Mouse (Mus musculus): ENCODE results near the gene Sacm1l. TPM values are rescaled to one million over a fixed set of nuclear protein-coding genes. Genes with fewer than 3 reads are reported as not detected.

Sacm1l gene
- polyA plus RNA-seq, 1 experiment, result 8.1 TPM

GRCm38 (mm10) chr9:123536613-123537012 is 7.1 kb downstream of the Sacm1l start:
- WGBS, result 97% methylated on average over 2 of the region's 2 CpGs
- Histone ChIP-seq H3K27ac (ENCODE audit: control insufficient read depth, insufficient read depth, low read length) (no peak overlapping the region), H3K4me1 (replicated peaks; ENCODE audit: control insufficient read depth, insufficient read depth, low read length) (no peaks in the 10 kb centered on the region), H3K4me3 (ENCODE audit: control insufficient read depth, insufficient read depth, low read length) (no peak overlapping the region), H3K36me3 (ENCODE audit: control insufficient read depth, insufficient read depth, low read length) (no peaks in the 10 kb centered on the region), H3K27me3 (ENCODE audit: control insufficient read depth, insufficient read depth, low read length) (no peaks in the 10 kb centered on the region)
- DNase-seq, result no peak
- TF ChIP-seq POLR2A (IDR thresholded peaks at IDR 0.05; ENCODE audit: control insufficient read depth, extremely low read depth, insufficient read depth, low read length, poor library complexity) (no peak), CTCF (IDR thresholded peaks at IDR 0.05; ENCODE audit: borderline replicate concordance, control insufficient read depth, extremely low read depth, insufficient read depth, low read length, poor library complexity) (no peak)

DNA sequence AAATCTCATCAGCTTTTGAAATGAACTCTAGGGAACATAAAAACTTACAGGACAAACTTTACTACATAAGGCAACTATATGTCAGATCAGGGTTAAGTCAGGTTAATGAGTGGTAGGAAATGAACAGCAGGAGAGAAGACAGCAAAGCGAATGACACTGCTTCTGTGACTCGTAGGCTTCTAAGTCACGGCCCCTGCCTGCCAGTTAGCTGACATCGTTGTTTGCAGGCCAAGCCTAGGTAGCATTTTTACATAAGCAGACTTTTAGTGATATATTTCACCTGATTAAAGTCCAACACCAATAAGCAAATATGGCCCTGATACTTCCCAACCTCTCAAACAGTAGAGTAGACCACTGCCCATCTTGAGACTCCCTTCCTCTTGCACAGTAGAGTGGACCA is 8.6 kb downstream of the Sacm1l start:
- Histone ChIP-seq H3K4me1 (replicated peaks; ENCODE audit: control insufficient read depth, insufficient read depth, low read length) (no peaks in the 10 kb centered on the region), H3K4me3 (ENCODE audit: control insufficient read depth, insufficient read depth, low read length) (no peak overlapping the region), H3K27me3 (ENCODE audit: control insufficient read depth, insufficient read depth, low read length) (no peaks in the 10 kb centered on the region), H3K36me3 (ENCODE audit: control insufficient read depth, insufficient read depth, low read length) (no peaks in the 10 kb centered on the region), H3K27ac (ENCODE audit: control insufficient read depth, insufficient read depth, low read length) (no peak overlapping the region)
- DNase-seq, result no peak
- no peak for TF ChIP-seq CTCF (IDR thresholded peaks at IDR 0.05; ENCODE audit: borderline replicate concordance, control insufficient read depth, extremely low read depth, insufficient read depth, low read length, poor library complexity)
- no peak for TF ChIP-seq POLR2A (IDR thresholded peaks at IDR 0.05; ENCODE audit: control insufficient read depth, extremely low read depth, insufficient read depth, low read length, poor library complexity)
- 88% methylated on average over 4 of the region's 4 CpGs for WGBS

- TF ChIP-seq POLR2A (IDR thresholded peaks at IDR 0.05; ENCODE audit: control insufficient read depth, extremely low read depth, insufficient read depth, low read length, poor library complexity), result no peak
- no peaks in the 10 kb centered on the region for H3K27me3 ChIP-seq (ENCODE audit: control insufficient read depth, insufficient read depth, low read length)
- H3K36me3 ChIP-seq (ENCODE audit: control insufficient read depth, insufficient read depth, low read length), result peaks cover 6% of the 10 kb centered on the region
- WGBS, result 67% methylated on average over 1 of the region's 1 CpGs
- H3K4me3 ChIP-seq (ENCODE audit: control insufficient read depth, insufficient read depth, low read length), result no peak overlapping the region
- no peak overlapping the region for H3K27ac ChIP-seq (ENCODE audit: control insufficient read depth, insufficient read depth, low read length)
- DNase-seq, result no peak
- H3K4me1 ChIP-seq (replicated peaks; ENCODE audit: control insufficient read depth, insufficient read depth, low read length), result no peaks in the 10 kb centered on the region
Observed at GRCm38 (mm10) chr9:123539093-123539492, 9.5 kb downstream of the Sacm1l start.

GRCm38 (mm10) chr9:123539823-123540222 is 10.3 kb downstream of the Sacm1l start:
- no peak for TF ChIP-seq POLR2A (IDR thresholded peaks at IDR 0.05; ENCODE audit: control insufficient read depth, extremely low read depth, insufficient read depth, low read length, poor library complexity)
- TF ChIP-seq CTCF (IDR thresholded peaks at IDR 0.05; ENCODE audit: borderline replicate concordance, control insufficient read depth, extremely low read depth, insufficient read depth, low read length, poor library complexity), result no peak
- Histone ChIP-seq H3K36me3 (ENCODE audit: control insufficient read depth, insufficient read depth, low read length) (peaks cover 6% of the 10 kb centered on the region), H3K27me3 (ENCODE audit: control insufficient read depth, insufficient read depth, low read length) (no peaks in the 10 kb centered on the region), H3K4me1 (replicated peaks; ENCODE audit: control insufficient read depth, insufficient read depth, low read length) (no peaks in the 10 kb centered on the region), H3K4me3 (ENCODE audit: control insufficient read depth, insufficient read depth, low read length) (no peak overlapping the region), H3K27ac (ENCODE audit: control insufficient read depth, insufficient read depth, low read length) (no peak overlapping the region)
- WGBS, result 60% methylated on average over 2 of the region's 2 CpGs
- no peak for DNase-seq

GRCm38 (mm10) chr9:123554599-123554998 is 25.0 kb downstream of the Sacm1l start:
- 97% methylated on average over 3 of the region's 3 CpGs for WGBS
- H3K27ac ChIP-seq (ENCODE audit: control insufficient read depth, insufficient read depth, low read length), result no peak overlapping the region
- H3K27me3 ChIP-seq (ENCODE audit: control insufficient read depth, insufficient read depth, low read length), result no peaks in the 10 kb centered on the region
- no peaks in the 10 kb centered on the region for H3K4me1 ChIP-seq (replicated peaks; ENCODE audit: control insufficient read depth, insufficient read depth, low read length)
- H3K36me3 ChIP-seq (ENCODE audit: control insufficient read depth, insufficient read depth, low read length), result peaks cover 45% of the 10 kb centered on the region
- no peak for DNase-seq
- no peak overlapping the region for H3K4me3 ChIP-seq (ENCODE audit: control insufficient read depth, insufficient read depth, low read length)
- TF ChIP-seq CTCF (IDR thresholded peaks at IDR 0.05; ENCODE audit: borderline replicate concordance, control insufficient read depth, extremely low read depth, insufficient read depth, low read length, poor library complexity), result no peak

GRCm38 (mm10) chr9:123577360-123578192 is 48.0 kb downstream of the Sacm1l start:
- WGBS, result 92% methylated on average over 10 of the region's 10 CpGs
- Histone ChIP-seq H3K27ac (ENCODE audit: control insufficient read depth, insufficient read depth, low read length) (no peak overlapping the region), H3K4me3 (ENCODE audit: control insufficient read depth, insufficient read depth, low read length) (no peak overlapping the region), H3K27me3 (ENCODE audit: control insufficient read depth, insufficient read depth, low read length) (no peaks in the 10 kb centered on the region), H3K4me1 (replicated peaks; ENCODE audit: control insufficient read depth, insufficient read depth, low read length) (no peaks in the 10 kb centered on the region), H3K36me3 (ENCODE audit: control insufficient read depth, insufficient read depth, low read length) (peaks cover 26% of the 10 kb centered on the region)
- TF ChIP-seq CTCF (IDR thresholded peaks at IDR 0.05; ENCODE audit: borderline replicate concordance, control insufficient read depth, extremely low read depth, insufficient read depth, low read length, poor library complexity) (no peak), POLR2A (IDR thresholded peaks at IDR 0.05; ENCODE audit: control insufficient read depth, extremely low read depth, insufficient read depth, low read length, poor library complexity) (no peak)
- no peak for DNase-seq
